Mouse (Mus musculus) liver, postnatal 0 days (tissue): Measurements from ENCODE around the gene Slc26a6.
A peak's percentile ranks its signal among the peaks of the same experiment; 100 is the strongest.

Experiments used
- CTCF ChIP-seq: sonication (generic); IDR thresholded peaks from 2 replicates; pipeline ENCODE4 v1.5.1; 2016; ENCODE audit warnings: antibody characterized with exemption, low read depth
- EP300 ChIP-seq: IDR thresholded peaks from 2 replicates; pipeline ENCODE4 v1.6.1; 2016; ENCODE audit warnings: antibody characterized with exemption, low read depth, mild to moderate bottlenecking

- no peak for TF ChIP-seq EP300
- peak; percentile 81 for TF ChIP-seq CTCF
Observed at GRCm38 (mm10) chr9:108819495-108819894, 33.6 kb upstream of the Slc26a6 start.
